ENCODE assay signal across 13 mouse cellular contexts in genomic region chr9:103357893-103358292, GRCm38 (mm10). TPM values are rescaled to one million over a fixed set of nuclear protein-coding genes. Genes with fewer than 3 reads are reported as not detected.
DNase-seq lines count a peak whose midpoint lies in the region; ATAC-seq and TF ChIP-seq lines count a peak whose summit lies in the region.
"Had no signal": no experiment of that assay in that cellular context is flagged by ENCODE, and none has a peak within 500 bp of the region (broad histone marks: within the 10 kb centered on the region; RNA-seq: fewer than 3 reads in every experiment).

No protein-coding gene starts in this region.

- H3K27me3 ChIP-seq in lung, embryonic 14.5 days (ENCODE audit: insufficient read depth, low read length), result no peaks in the 10 kb centered on the region

- ATAC-seq in frontal cortex, adult (ENCODE audit: low TSS enrichment), result peak; percentile 57; the same call in 1 of the 2 replicates
- no peak for ATAC-seq in lung, embryonic 14.5 days (ENCODE audit: insufficient read depth)
- ATAC-seq in granulocyte monocyte progenitor cell, adult 5-6 weeks (replicated peaks; ENCODE audit: poor library complexity, severe bottlenecking), result peak; percentile 51
- ATAC-seq in neutrophil, adult 5-6 weeks (ENCODE audit: extremely low read depth, insufficient number of reproducible peaks, low FRiP score, poor library complexity, severe bottlenecking), result peak; percentile 30; the same call in 1 of the 2 replicates

- no peaks in the 10 kb centered on the region for H3K4me1 ChIP-seq in lung, embryonic 14.5 days (ENCODE audit: insufficient read depth)

- H3K36me3 ChIP-seq in lung, embryonic 14.5 days (ENCODE audit: insufficient read depth), result peaks cover 60% of the 10 kb centered on the region

- no peak overlapping the region for H3K27ac ChIP-seq in lung, embryonic 14.5 days (ENCODE audit: low read depth)

- peak; percentile 46 for TF ChIP-seq CTCF in lung, embryonic 14.5 days (IDR thresholded peaks at IDR 0.05; ENCODE audit: low read depth)

- H3K4me3 ChIP-seq in lung, embryonic 14.5 days (ENCODE audit: low read depth, low read length), result no peak overlapping the region
- H3K4me3 ChIP-seq: myocyte had no signal

- no peak for DNase-seq in frontal cortex, postnatal 36 days (ENCODE audit: low spot score in 2 of 2)
- no peak for DNase-seq in lung, embryonic 14.5 days
- no peak for DNase-seq in lung, postnatal 4 days
- no peak for DNase-seq in cerebellum, adult 18-20 months
- no peak for DNase-seq in urinary bladder, postnatal 10 days (ENCODE audit: low spot score)
- DNase-seq: kidney, adult 9 months; lung, postnatal 10 days had no signal

- H3K9me3 ChIP-seq in lung, embryonic 14.5 days (ENCODE audit: low read depth, low read length), result no peaks in the 10 kb centered on the region

- H3K4me2 ChIP-seq in lung, embryonic 14.5 days, result no peak overlapping the region

- H3K9ac ChIP-seq in lung, embryonic 14.5 days, result no peak overlapping the region

RNA-seq across cellular contexts. Expression of gene Cdv3, which starts 7.7 kb away (rescaled TPM):
- 92.0 and 93.4 TPM in 2 replicates for polyA plus RNA-seq in lung, embryonic 14.5 days (2014; fragmentation: Nextera tagmentation; extraction: Ambion mirVana)
- total RNA-seq in granulocyte monocyte progenitor cell, adult 5-6 weeks (2014; fragmentation: Nextera tagmentation), result 111 and 118 TPM in 2 replicates
- total RNA-seq in granulocyte monocyte progenitor cell, adult 5-6 weeks (2017), result 171 and 197 TPM in 2 replicates
- 107 TPM in 2 replicates for total RNA-seq in neutrophil, adult 5-6 weeks (2017)

RNA-seq across cellular contexts. Expression of gene Topbp1, which starts 52.9 kb away (rescaled TPM):
- polyA plus RNA-seq in lung, embryonic 14.5 days (2014; fragmentation: Nextera tagmentation; extraction: Ambion mirVana), result 96.5 and 103 TPM in 2 replicates
- 154 and 214 TPM in 2 replicates for total RNA-seq in granulocyte monocyte progenitor cell, adult 5-6 weeks (2014; fragmentation: Nextera tagmentation)
- 211 and 230 TPM in 2 replicates for total RNA-seq in granulocyte monocyte progenitor cell, adult 5-6 weeks (2017)
- total RNA-seq in neutrophil, adult 5-6 weeks (2017), result 86.4 and 96.5 TPM in 2 replicates

RNA-seq across cellular contexts. Expression of gene 1300017J02Rik, which starts 53.0 kb away (rescaled TPM):
- 0.51 and 0.78 TPM in 2 replicates for polyA plus RNA-seq in lung, embryonic 14.5 days (2014; fragmentation: Nextera tagmentation; extraction: Ambion mirVana)
- total RNA-seq in granulocyte monocyte progenitor cell, adult 5-6 weeks (2014; fragmentation: Nextera tagmentation), result not detected in 2 replicates
- total RNA-seq in granulocyte monocyte progenitor cell, adult 5-6 weeks (2017), result 0.04 TPM in 1 of 2 replicates, not detected in the other
- 2.1 TPM in 1 of 2 replicates, not detected in the other for total RNA-seq in neutrophil, adult 5-6 weeks (2017)
- total RNA-seq: left cerebral cortex, adult 18-20 months had no signal
- polyA plus RNA-seq: stomach, embryonic 14.5 days had no signal
